Mouse (Mus musculus): ENCODE data around the gene Camp.

DNA sequence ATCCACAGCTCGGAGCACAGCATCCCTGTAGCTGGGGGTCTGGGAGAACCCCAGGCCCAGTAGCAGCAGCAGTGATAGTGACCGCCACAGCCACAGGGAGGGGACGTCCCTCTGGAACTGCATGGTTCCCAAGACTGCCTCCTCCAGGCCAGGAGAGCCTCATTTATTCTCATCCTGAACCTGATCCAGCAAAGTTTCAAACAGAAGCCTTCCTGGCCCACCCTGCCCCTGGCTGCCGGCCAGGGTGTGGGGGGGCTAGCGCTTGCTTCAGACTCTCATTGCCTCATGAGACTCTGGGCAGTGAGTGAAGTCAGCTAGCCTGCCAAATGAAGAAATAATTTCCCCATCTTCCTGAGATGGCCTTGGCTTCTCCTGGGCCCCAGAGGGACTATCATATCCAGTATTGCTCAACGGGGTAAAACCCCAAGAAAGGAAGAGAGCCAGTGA is at the start of gene Camp:
- TF ChIP-seq GATA1 (IDR thresholded peaks at IDR 0.05; ENCODE audit: low read length) (no peak), TAL1 (IDR thresholded peaks at IDR 0.05; ENCODE audit: low read length) (no peak)
